Mouse (Mus musculus) ES-E14 (cell line): ENCODE measurements around the gene Cep170. TPM values are rescaled to one million over a fixed set of nuclear protein-coding genes. Genes with fewer than 3 reads are reported as not detected.
A peak's percentile ranks its signal among the peaks of the same experiment; 100 is the strongest.

Experiments
- DNase-seq: peaks from one replicate; pipeline ENCODE4 v3.0.0-alpha.2; 2013; ENCODE audit warnings: low read depth, low spot score
- H3K27ac ChIP-seq: 2 replicates; pipeline ENCODE4 v1.5.1; 2012; ENCODE audit warnings: low read depth, mild to moderate bottlenecking, low read length, moderate library complexity, mixed read lengths; ENCODE audit not compliant: poor library complexity, insufficient read depth, severe bottlenecking
- H3K36me3 ChIP-seq: 2 replicates; pipeline ENCODE4 v1.6.1; 2012; ENCODE audit warnings: mild to moderate bottlenecking, low read length, moderate library complexity, mixed read lengths; ENCODE audit not compliant: control insufficient read depth, poor library complexity, insufficient read depth, severe bottlenecking
- H3K4me1 ChIP-seq, 2 experiments: fragments of 150-350 bp in 1 of 2; sonication (generic) in 1 of 2; 2 replicates each; pipeline ENCODE4 v1.6.1; 2012; ENCODE audit warnings: low read length in 2 of 2, mild to moderate bottlenecking in 1 of 2, mixed read lengths in 1 of 2; ENCODE audit not compliant: control insufficient read depth in 2 of 2, insufficient read depth in 2 of 2, poor library complexity in 1 of 2
- H3K4me3 ChIP-seq, 2 experiments: fragments of 150-350 bp in 1 of 2; sonication (generic) in 1 of 2; 2 replicates each; pipeline ENCODE4 v1.5.1; 2012; ENCODE audit warnings: low read length in 2 of 2, low read depth in 1 of 2, mild to moderate bottlenecking in 1 of 2, mixed read lengths in 1 of 2; ENCODE audit not compliant: insufficient read depth in 1 of 2, poor library complexity in 1 of 2, severe bottlenecking in 1 of 2
- H3K9ac ChIP-seq: 2 replicates; pipeline ENCODE4 v1.6.1; 2012; ENCODE audit warnings: low read depth, mild to moderate bottlenecking, low read length, mixed read lengths; ENCODE audit not compliant: poor library complexity, insufficient read depth, severe bottlenecking
- H3K9me3 ChIP-seq: fragments of 150-350 bp; sonication (generic); 2 replicates; pipeline ENCODE4 v1.6.1; 2012; ENCODE audit warnings: low read depth, mild to moderate bottlenecking, low read length; ENCODE audit not compliant: control insufficient read depth, insufficient read depth
- CHD2 ChIP-seq: IDR thresholded peaks from 2 replicates; pipeline ENCODE4 v1.6.1; 2014; ENCODE audit warnings: mild to moderate bottlenecking, low read depth, low read length, inconsistent platforms
- HCFC1 ChIP-seq: IDR thresholded peaks from 2 replicates; pipeline ENCODE4 v1.6.1; 2012; ENCODE audit warnings: low read length, inconsistent platforms, borderline replicate concordance; ENCODE audit not compliant: insufficient read depth
- MAFK ChIP-seq: IDR thresholded peaks from 2 replicates; pipeline ENCODE4 v1.6.1; 2014; ENCODE audit warnings: mild to moderate bottlenecking, low read depth, low read length, inconsistent platforms; ENCODE audit not compliant: insufficient read depth
- ZC3H11A ChIP-seq: IDR thresholded peaks from 2 replicates; pipeline ENCODE4 v1.6.1; 2012; ENCODE audit warnings: low read depth, mild to moderate bottlenecking, inconsistent platforms, low read length, borderline replicate concordance
- ZNF384 ChIP-seq: IDR thresholded peaks from 2 replicates; pipeline ENCODE4 v1.6.1; 2012; ENCODE audit warnings: low read depth, low read length, inconsistent platforms
- in situ Hi-C, 2 experiments: fragments of 600-800 bp; cut with MboI; formaldehyde crosslinking; loops; one replicate each; pipeline ENCODE4 v1.15.1; 2025; ENCODE audit warnings: low sequenced_read_pairs in 2 of 2, inconsistent platforms in 1 of 2; ENCODE audit not compliant: unreplicated experiment in 2 of 2
- total RNA-seq: library from RNA; depleted of rRNA; stranded (reverse); fragments of 300-350 nt; gene quantifications from 2 replicates; pipeline ENCODE4 v1.2.3, GENCODE M21; 2012

Cep170 gene
- total RNA-seq, 1 experiment = 20.8 TPM

- peaks cover 3% of the 10 kb centered on the region for H3K36me3 ChIP-seq
- no peak for DNase-seq
- no peaks in the 10 kb centered on the region for H3K9me3 ChIP-seq
- H3K4me1 ChIP-seq = no peaks in the 10 kb centered on the region
- TF ChIP-seq ZNF384 (no peak), MAFK (no peak), HCFC1 (no peak), ZC3H11A (no peak)
- in situ Hi-C loops = no loop called here
- H3K4me3 ChIP-seq = no peak overlapping the region
- no peak overlapping the region for H3K27ac ChIP-seq
- no peak overlapping the region for H3K9ac ChIP-seq
Observed at GRCm38 (mm10) chr1:176749708-176750107, 64.2 kb downstream of the Cep170 start.

- Histone ChIP-seq H3K27ac (no peak overlapping the region), H3K4me3 (no peak overlapping the region), H3K9ac (no peak overlapping the region), H3K9me3 (no peaks in the 10 kb centered on the region), H3K4me1 (no peaks in the 10 kb centered on the region), H3K36me3 (no peaks in the 10 kb centered on the region)
- in situ Hi-C loops = no loop called here
- no peak for DNase-seq
- TF ChIP-seq HCFC1 (no peak), ZC3H11A (no peak), CHD2 (no peak), ZNF384 (no peak), MAFK (no peak)
Observed at GRCm38 (mm10) chr1:176732834-176733233, 81.0 kb downstream of the Cep170 start.

GRCm38 (mm10) chr1:176730528-176730927 is 83.3 kb downstream of the Cep170 start:
- Histone ChIP-seq H3K27ac (no peak overlapping the region), H3K4me3 (no peak overlapping the region), H3K9me3 (no peaks in the 10 kb centered on the region), H3K9ac (no peak overlapping the region), H3K36me3 (no peaks in the 10 kb centered on the region), H3K4me1 (no peaks in the 10 kb centered on the region)
- in situ Hi-C loops = no loop called here
- no peak for DNase-seq
- TF ChIP-seq HCFC1 (no peak), ZC3H11A (no peak), MAFK (no peak), ZNF384 (no peak), CHD2 (no peak)

GRCm38 (mm10) chr1:176727372-176727771 is 86.5 kb downstream of the Cep170 start:
- in situ Hi-C loops = no loop called here
- no peak for DNase-seq
- no peak overlapping the region for H3K4me3 ChIP-seq

GRCm38 (mm10) chr1:176724771-176725170 is 89.1 kb downstream of the Cep170 start:
- TF ChIP-seq ZC3H11A = no peak
- TF ChIP-seq CHD2 = no peak
- TF ChIP-seq ZNF384 = no peak
- TF ChIP-seq MAFK = no peak
- TF ChIP-seq HCFC1 = no peak
- peaks cover 3 to 4% of the 10 kb centered on the region in 2 experiments; a peak in 2 of 4 replicates for H3K4me1 ChIP-seq
- in situ Hi-C loops = no loop called here
- peak; percentile 27 for DNase-seq
- H3K9me3 ChIP-seq = no peaks in the 10 kb centered on the region
- no peak overlapping the region for H3K4me3 ChIP-seq
- no peak overlapping the region for H3K9ac ChIP-seq
- no peaks in the 10 kb centered on the region for H3K36me3 ChIP-seq
- no peak overlapping the region for H3K27ac ChIP-seq

More at GRCm38 (mm10) chr1:176727372-176727771, 86.5 kb downstream of the Cep170 start:
- H3K36me3 ChIP-seq = no peaks in the 10 kb centered on the region
- H3K4me1 ChIP-seq = peaks cover 3 to 4% of the 10 kb centered on the region in 2 experiments; a peak in 2 of 4 replicates
- TF ChIP-seq ZC3H11A (no peak), MAFK (no peak), ZNF384 (no peak), CHD2 (no peak), HCFC1 (no peak)
- no peak overlapping the region for H3K27ac ChIP-seq
- H3K9me3 ChIP-seq = no peaks in the 10 kb centered on the region
- H3K9ac ChIP-seq = no peak overlapping the region
